Mouse (Mus musculus): ENCODE data around the gene Dock4.

The Dock4 gene

DNA sequence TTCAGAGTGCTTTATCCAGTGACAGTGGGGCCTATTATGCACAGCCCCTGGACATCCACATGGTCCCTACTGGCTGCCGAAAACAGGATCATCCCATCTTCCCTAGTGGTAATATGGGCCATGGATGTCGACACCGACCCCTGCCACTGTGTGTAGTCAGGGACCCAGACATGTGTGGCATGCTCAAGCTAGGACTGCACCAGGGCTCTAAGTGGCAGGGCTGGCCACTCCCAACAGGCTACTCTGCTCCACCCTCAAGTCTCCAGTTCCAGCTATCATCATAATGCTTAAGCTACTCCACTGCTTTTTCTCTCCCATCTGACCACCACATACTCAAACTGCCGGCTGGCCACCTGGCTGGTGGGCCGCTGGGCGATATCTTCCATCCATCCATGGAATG lies 439.6 kb downstream of the Dock4 start:
- no peak for DNase-seq (ENCODE audit: low spot score in 2 of 2)

DNA sequence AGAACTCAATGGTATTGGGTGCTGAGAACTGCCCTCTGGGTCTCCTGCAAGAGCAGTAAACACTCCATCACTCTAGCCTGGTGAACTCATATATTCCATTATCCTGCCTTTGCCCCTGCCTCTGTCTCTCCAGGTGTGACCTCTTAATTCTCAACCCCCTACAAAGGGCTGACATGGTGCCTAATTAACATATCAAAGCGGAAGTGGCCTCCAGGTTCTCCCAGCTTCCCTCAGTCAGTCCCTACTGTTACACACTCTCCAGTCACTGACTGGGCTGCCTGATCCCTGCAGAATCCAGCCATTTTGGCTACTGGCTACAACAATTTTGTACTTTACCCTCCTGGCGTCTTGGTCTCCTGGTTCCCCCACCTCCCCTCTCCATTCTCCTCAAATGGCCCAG lies 441.7 kb downstream of the Dock4 start:
- DNase-seq (ENCODE audit: low spot score in 2 of 2) = no peak

DNA sequence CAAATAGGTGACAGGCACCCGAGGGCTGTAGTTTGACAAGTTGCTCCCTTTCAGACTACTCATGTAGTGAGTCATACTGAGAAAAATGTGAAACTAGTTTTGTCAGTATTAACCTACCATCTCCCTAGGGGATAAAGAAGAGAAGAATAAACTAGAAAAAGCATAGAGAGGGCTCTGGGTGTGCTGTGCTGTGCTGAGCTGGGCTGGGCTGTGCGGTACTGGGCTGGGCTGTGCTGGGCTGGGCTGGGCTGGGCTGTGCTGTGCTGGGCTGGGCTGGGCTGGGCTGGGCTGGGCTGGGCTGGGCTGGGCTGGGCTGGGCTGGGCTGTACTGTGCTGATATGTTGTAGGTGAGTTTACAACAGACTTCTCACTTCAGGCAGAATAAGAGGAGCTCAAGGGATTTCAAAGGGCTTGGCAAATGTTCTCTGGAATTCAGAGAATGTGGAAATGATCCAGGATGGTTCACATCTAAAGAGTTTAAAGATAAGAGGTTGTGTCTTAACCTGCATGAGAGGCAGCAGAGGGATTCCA lies 442.6 kb downstream of the Dock4 start:
- no peak for DNase-seq (ENCODE audit: low spot score in 2 of 2)

DNA sequence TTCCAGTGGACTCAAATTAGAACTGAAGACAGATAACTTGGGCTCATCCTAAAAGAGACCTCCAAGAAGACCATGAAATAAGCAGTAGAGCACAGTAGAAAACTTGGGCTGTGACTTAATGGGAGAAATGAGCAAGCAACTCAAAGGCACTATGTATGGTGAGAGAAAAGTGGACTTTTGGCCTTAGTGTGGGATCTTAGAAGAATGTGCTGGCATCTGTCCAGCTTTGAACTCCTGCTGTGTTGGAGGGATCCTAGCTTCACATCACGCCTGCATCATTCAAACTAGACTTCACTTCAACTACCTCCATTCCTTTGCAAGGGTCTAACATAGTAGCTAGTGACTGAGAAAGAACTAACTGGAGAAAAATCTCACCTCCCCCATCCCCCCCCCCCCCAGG lies 443.1 kb downstream of the Dock4 start:
- DNase-seq (ENCODE audit: low spot score in 2 of 2) = no peak

DNA sequence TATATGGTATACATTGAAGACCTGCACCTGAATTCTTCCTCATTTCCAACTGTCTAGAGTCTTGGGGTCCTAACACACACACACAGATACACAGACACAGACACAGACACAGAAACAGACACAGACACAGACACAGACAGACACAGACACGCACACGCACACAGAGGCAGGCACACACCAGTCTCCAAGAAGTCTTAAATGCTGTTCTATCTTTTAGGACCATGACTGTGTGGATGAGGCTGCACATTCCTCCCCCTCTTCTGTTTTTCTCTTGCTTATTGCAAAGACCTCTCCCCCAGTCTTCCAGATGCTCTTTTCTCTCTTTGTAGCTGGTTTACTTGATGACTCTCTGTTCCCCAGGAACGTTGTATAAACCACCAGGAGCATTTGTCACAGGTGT lies 443.8 kb downstream of the Dock4 start:
- DNase-seq (ENCODE audit: low spot score in 2 of 2) = no peak

DNA sequence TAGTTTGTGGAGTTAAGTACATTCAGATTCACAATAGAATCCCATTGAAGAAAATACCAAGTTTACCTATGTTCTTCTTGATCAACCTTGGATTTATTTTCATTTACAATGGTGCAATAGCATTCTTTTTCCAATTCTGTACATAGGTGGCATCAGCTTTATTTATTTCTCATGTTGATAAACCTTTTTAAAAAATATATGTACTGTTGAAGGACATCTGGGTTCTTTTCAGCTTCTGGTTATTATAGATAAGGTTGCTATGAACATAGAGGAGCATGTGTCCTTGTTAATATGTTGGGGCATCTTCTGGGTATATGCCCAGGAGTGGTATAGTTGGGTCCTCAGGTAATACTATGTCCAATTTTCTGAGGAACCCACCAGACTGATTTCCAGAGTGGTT lies 445.4 kb downstream of the Dock4 start:
- DNase-seq (ENCODE audit: low spot score in 2 of 2) = no peak

DNA sequence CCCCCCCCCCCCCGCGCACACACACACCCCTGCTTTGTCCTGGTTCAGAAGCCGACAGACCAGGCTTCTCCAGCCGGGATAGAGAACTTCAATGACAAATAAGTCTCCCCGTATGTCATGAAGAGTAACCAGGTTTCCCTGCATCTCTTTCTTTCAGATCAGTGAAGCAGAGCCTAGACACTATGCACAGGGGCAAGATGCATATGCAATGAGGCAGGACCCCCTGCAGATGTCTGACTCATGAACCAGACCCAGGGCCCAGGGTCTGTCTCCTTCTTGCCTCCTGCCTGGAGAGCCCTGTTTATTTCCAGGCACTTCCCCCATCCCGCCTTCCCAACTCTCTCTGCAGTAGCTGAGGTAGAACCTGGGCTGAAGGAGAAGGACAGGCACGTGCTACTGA lies 448.0 kb downstream of the Dock4 start:
- DNase-seq (ENCODE audit: low spot score in 2 of 2) = no peak

DNA sequence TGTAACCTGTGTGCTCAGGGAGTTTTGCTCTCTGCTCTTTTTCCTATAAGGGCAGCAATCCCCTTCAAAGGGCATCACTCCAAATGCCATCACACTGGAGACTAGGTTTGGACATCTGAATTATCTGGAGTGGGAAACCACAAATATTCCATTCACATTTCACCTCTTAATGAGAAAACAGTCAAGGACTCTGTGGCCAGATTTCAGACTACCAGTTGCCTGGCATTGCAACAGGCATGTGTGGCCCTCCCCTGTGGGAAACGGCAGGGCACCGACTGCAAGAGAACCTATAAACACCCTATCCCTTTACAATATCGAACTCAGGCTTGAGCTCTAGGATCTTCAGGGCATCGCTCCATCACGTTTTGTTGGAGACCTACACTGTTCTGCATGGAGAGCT lies 448.9 kb downstream of the Dock4 start:
- DNase-seq (ENCODE audit: low spot score in 2 of 2) = no peak

Measured in frontal cortex, postnatal 14 days (tissue).